Mouse (Mus musculus) liver, embryonic 12.5 days (tissue): ENCODE data around the gene Slc22a3. TPM values are rescaled to one million over a fixed set of nuclear protein-coding genes. Genes with fewer than 3 reads are reported as not detected.

Experiments used
- ATAC-seq: fragments of 200-750 bp; cut with Nextera tagmentation; 2 replicates; pipeline ENCODE4 v1.8.0; 2017; ENCODE audit warnings: moderate number of reproducible peaks, mild to moderate bottlenecking, moderate library complexity
- H3K27ac ChIP-seq: fragments of 300-500 bp; sonication (generic); 2 replicates; pipeline ENCODE4 v1.5.1; 2016; ENCODE audit warnings: mild to moderate bottlenecking
- H3K27me3 ChIP-seq: fragments of 300-500 bp; sonication (generic); replicated peaks from 2 replicates; pipeline ENCODE4 v1.6.1; 2016; ENCODE audit warnings: mild to moderate bottlenecking, moderate library complexity
- H3K36me3 ChIP-seq: fragments of 300-500 bp; sonication (generic); 2 replicates; pipeline ENCODE4 v1.6.1; 2016; ENCODE audit warnings: mild to moderate bottlenecking, moderate library complexity
- H3K4me1 ChIP-seq: fragments of 300-500 bp; sonication (generic); 2 replicates; pipeline ENCODE4 v1.6.1; 2016
- H3K4me2 ChIP-seq: fragments of 300-500 bp; sonication (generic); 2 replicates; pipeline ENCODE4 v1.6.1; 2016; ENCODE audit warnings: mild to moderate bottlenecking, moderate library complexity
- H3K4me3 ChIP-seq: fragments of 300-500 bp; sonication (generic); 2 replicates; pipeline ENCODE4 v1.5.1; 2016; ENCODE audit warnings: mild to moderate bottlenecking, moderate library complexity
- H3K9ac ChIP-seq: fragments of 300-500 bp; sonication (generic); 2 replicates; pipeline ENCODE4 v1.6.1; 2016; ENCODE audit warnings: mild to moderate bottlenecking, moderate library complexity
- H3K9me3 ChIP-seq: fragments of 300-500 bp; sonication (generic); replicated peaks from 2 replicates; pipeline ENCODE4 v1.6.1; 2016; ENCODE audit warnings: mild to moderate bottlenecking, moderate library complexity
- WGBS: fragments of 180-500 bp; shearing (Covaris S2); methylation state at CpG from one replicate; pipeline ENCODE4 v1.1.7; 2016; ENCODE audit not compliant: insufficient replicate concordance; 5-methylcytosine and 5-hydroxymethylcytosine counted together
- polyA plus RNA-seq: library from polyadenylated mRNA; unstranded; fragments of >200 nt; fragmentation: Nextera tagmentation; extraction: Ambion mirVana; gene quantifications from 2 replicates; pipeline ENCODE4 v1.2.1, GENCODE M21; 2016

Slc22a3 gene
- polyA plus RNA-seq, 1 experiment from 2014 or later: 2.5 TPM

DNA sequence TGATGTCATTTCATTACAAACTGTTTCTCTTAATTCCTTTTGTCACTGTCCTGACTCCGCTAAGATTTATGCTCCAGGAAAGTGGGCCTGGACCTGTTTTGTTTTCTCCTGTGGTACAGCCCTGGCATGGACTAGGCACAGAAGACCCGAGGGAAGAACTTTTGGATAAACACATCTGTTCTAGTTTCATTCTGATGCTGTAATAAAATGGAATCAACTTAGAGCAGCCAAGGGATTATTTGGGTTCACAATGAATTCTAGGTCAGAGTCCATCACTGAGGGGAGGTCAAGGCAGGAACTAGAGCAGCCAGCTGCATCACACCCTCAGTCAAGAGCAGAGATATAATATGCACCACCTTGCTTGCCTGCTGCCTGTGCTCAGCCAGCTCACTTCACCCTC lies 119.7 kb downstream of the Slc22a3 start:
- Histone ChIP-seq H3K4me2 (no peak overlapping the region), H3K4me3 (no peak overlapping the region), H3K27me3 (peaks cover 37% of the 10 kb centered on the region), H3K27ac (no peak overlapping the region), H3K4me1 (no peaks in the 10 kb centered on the region), H3K9ac (no peak overlapping the region), H3K36me3 (peaks cover 21% of the 10 kb centered on the region), H3K9me3 (no peaks in the 10 kb centered on the region)
- ATAC-seq: no peak
- 68% methylated on average over 2 of the region's 2 CpGs for WGBS

- Histone ChIP-seq H3K4me1 (no peaks in the 10 kb centered on the region; the same call in 1 of the 2 replicates), H3K27ac (peak overlapping the region; percentile 54; the same call in 1 of the 2 replicates), H3K36me3 (peaks cover 21% of the 10 kb centered on the region), H3K9me3 (no peaks in the 10 kb centered on the region), H3K4me2 (no peak overlapping the region), H3K27me3 (peaks cover 32% of the 10 kb centered on the region), H3K9ac (no peak overlapping the region), H3K4me3 (no peak overlapping the region)
- ATAC-seq: peak; percentile 54
- 44% methylated on average over 8 of the region's 8 CpGs for WGBS
Measured at GRCm38 (mm10) chr17:12385049-12385794, 122.3 kb downstream of the Slc22a3 start.

- WGBS: 29% methylated on average over 2 of the region's 2 CpGs
- no peak for ATAC-seq
- no peaks in the 10 kb centered on the region; the same call in 1 of the 2 replicates for H3K4me1 ChIP-seq
- H3K36me3 ChIP-seq: peaks cover 4% of the 10 kb centered on the region; the same call in 1 of the 2 replicates
- peaks cover 18% of the 10 kb centered on the region; the same call in 1 of the 2 replicates for H3K27me3 ChIP-seq
- H3K9ac ChIP-seq: no peak overlapping the region
- no peaks in the 10 kb centered on the region for H3K9me3 ChIP-seq
- H3K27ac ChIP-seq: no peak overlapping the region
- no peak overlapping the region for H3K4me2 ChIP-seq
- no peak overlapping the region for H3K4me3 ChIP-seq
Measured at GRCm38 (mm10) chr17:12382531-12382930, 125.0 kb downstream of the Slc22a3 start.

DNA sequence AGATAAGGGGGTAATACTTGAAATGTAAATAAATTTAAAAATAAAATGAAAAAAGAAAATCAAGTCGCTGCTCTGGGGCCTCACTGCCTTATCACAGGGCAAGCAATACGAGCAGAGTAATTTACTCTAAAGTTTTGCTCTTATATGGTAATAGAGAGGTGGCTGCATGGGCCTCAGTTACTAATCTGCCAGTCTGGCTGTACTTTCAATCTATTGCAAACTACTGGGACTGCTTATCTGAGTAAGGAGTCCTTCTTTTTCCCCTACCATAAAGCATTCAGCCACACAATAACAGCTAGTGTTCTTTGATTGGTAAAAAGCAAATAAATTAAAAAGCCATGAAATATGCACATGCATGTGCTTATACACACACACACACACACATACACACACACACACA lies 125.9 kb downstream of the Slc22a3 start:
- Histone ChIP-seq H3K9ac (no peak overlapping the region), H3K4me3 (no peak overlapping the region), H3K9me3 (no peaks in the 10 kb centered on the region), H3K36me3 (no peaks in the 10 kb centered on the region), H3K27me3 (peaks cover 17% of the 10 kb centered on the region; the same call in 1 of the 2 replicates), H3K27ac (no peak overlapping the region), H3K4me2 (no peak overlapping the region), H3K4me1 (no peaks in the 10 kb centered on the region; the same call in 1 of the 2 replicates)
- no peak for ATAC-seq
- WGBS: 54% methylated on average over 2 of the region's 2 CpGs

GRCm38 (mm10) chr17:12380287-12380686 lies 127.2 kb downstream of the Slc22a3 start:
- H3K4me3 ChIP-seq: peak overlapping the region; percentile 7

DNA sequence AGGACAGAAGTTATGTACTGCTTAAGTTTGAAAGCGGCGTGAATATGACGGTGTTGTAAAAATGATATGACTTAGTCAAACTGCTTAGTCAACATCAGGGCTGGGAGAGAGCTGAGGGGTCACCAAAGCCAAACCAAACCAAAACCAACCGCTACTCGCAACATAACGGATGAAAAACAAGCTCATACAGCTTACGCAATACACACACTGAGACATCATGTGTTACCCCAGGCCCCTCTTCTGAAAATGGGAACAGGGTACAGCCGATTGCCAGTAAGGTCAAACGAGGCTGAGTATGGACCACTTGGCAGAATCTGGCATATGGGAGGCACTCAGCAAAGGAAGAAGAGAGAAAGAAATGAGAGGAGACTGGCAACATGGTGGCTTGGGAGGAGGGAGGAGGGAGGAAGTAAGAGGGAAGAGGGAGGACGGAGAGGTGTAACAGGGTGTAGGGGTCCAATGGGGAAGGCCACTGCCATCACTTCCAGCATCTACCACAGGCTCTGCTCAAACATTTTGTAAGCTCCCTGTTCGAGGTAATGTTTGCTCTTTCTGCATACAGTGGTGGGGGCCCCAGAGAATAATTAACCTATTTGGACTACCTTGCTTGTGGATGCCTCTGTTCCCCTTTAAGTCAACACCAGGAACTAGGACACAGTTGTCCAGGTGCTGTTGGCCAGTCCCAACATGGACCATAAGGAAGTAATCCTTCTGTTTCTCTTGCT lies 129.4 kb downstream of the Slc22a3 start, which contains the start of gene Plg:
Gene Plg, plus strand, starts transcription at position 628 of the 725 bp plus-strand sequence.
- peak; percentile 80 for ATAC-seq
- Histone ChIP-seq H3K27ac (peak within 1 kb of the TSS; percentile 45), H3K4me1 (peaks cover 12% of the 10 kb centered on the region), H3K27me3 (peaks cover 9% of the 10 kb centered on the region), H3K36me3 (no peaks in the 10 kb centered on the region), H3K4me3 (peak within 1 kb of the TSS; percentile 37), H3K9me3 (no peaks in the 10 kb centered on the region), H3K9ac (no peak within 1 kb of the TSS; the same call in 1 of the 2 replicates), H3K4me2 (peak within 1 kb of the TSS; percentile 20)
- 64% methylated on average over 11 of the region's 11 CpGs for WGBS

More at GRCm38 (mm10) chr17:12380287-12380686, 127.2 kb downstream of the Slc22a3 start:
- Histone ChIP-seq H3K4me1 (no peaks in the 10 kb centered on the region; the same call in 1 of the 2 replicates), H3K27ac (peak overlapping the region; percentile 36; the same call in 1 of the 2 replicates), H3K4me2 (peak overlapping the region; percentile 35), H3K9me3 (no peaks in the 10 kb centered on the region), H3K27me3 (peaks cover 21% of the 10 kb centered on the region), H3K36me3 (no peaks in the 10 kb centered on the region), H3K9ac (no peak overlapping the region)
- ATAC-seq: no peak
- 73% methylated on average over 4 of the region's 4 CpGs for WGBS

DNA sequence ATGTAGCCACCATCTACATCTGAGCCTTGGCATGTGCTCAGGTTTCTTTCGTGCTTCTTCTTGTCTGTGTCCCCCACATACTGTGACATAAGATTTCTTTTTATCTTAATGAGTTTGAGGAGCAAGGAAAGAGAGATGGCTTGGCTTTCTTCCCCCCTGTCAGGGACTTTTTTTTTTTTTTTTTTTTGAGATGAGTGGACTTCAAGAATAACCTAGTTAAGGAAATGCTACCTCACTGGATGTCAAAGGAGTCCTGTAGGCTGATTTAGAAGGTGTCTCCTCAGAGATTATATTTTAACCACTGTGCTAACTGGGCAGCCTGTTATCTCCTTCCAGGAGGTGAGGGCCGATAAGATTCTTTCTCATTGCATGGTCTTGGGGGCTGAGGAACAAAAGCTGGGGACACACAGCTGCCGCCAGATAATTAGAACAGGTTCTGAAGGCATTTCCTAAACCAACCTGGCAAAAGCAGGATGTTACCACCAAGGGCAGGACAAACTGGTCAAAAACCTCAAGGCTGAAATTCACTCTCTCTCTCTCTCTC lies 133.8 kb downstream of the Slc22a3 start:
- H3K9ac ChIP-seq: no peak overlapping the region
- WGBS: 22% methylated on average over 3 of the region's 3 CpGs

GRCm38 (mm10) chr17:12372021-12372420 lies 135.5 kb downstream of the Slc22a3 start:
- WGBS: 13% methylated on average over 4 of the region's 4 CpGs
- Histone ChIP-seq H3K9ac (no peak overlapping the region), H3K36me3 (no peaks in the 10 kb centered on the region), H3K27ac (no peak overlapping the region), H3K4me3 (peak overlapping the region; percentile 34), H3K4me1 (peaks cover 21% of the 10 kb centered on the region), H3K27me3 (peaks cover 12% of the 10 kb centered on the region), H3K4me2 (peak overlapping the region; percentile 65), H3K9me3 (no peaks in the 10 kb centered on the region)
- peak; percentile 24; the same call in 1 of the 2 replicates for ATAC-seq

More for the DNA sequence above, 133.8 kb downstream of the Slc22a3 start:
- Histone ChIP-seq H3K36me3 (no peaks in the 10 kb centered on the region), H3K27me3 (peaks cover 12% of the 10 kb centered on the region), H3K4me2 (no peak overlapping the region), H3K4me3 (no peak overlapping the region), H3K27ac (no peak overlapping the region), H3K9me3 (no peaks in the 10 kb centered on the region), H3K4me1 (peaks cover 21% of the 10 kb centered on the region)
- ATAC-seq: no peak

DNA sequence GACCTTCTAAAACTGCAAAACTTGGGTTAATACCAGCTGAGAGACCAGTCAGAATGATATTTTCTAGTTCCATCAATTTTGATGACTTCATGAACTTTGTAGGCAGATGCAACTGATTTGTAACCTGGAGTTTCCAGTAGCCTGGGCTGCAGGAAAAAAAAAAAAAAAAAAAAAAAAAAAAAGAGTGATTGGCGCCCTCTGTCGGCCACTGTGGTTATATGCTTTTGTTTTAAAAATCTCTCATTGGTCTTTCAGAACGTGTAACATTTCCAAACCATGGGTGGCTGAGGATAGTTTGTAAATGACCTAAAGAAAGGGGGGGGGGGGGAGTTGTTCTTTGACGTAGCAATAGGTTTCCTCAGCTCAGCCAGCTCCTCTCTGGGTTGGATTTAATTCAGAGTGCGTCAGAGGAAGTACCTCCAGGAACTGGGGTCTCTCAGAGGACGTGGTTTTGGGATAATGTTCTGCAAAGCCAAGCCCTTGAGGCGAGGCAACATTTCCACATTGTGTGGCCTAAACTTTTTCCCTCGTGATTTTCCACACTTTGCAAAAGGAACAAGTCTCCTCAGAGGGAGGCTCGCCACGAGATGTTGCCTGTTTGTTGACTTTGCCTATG lies 136.1 kb downstream of the Slc22a3 start:
- H3K4me2 ChIP-seq: peak overlapping the region; percentile 65
- no peak overlapping the region for H3K27ac ChIP-seq
- H3K9ac ChIP-seq: no peak overlapping the region
- peaks cover 10% of the 10 kb centered on the region for H3K27me3 ChIP-seq
- peak overlapping the region; percentile 34 for H3K4me3 ChIP-seq
- 16% methylated on average over 10 of the region's 10 CpGs for WGBS
- no peaks in the 10 kb centered on the region for H3K36me3 ChIP-seq
- ATAC-seq: no peak
- no peaks in the 10 kb centered on the region for H3K9me3 ChIP-seq
- H3K4me1 ChIP-seq: peaks cover 21% of the 10 kb centered on the region

GRCm38 (mm10) chr17:12370289-12370688 lies 137.2 kb downstream of the Slc22a3 start:
- Histone ChIP-seq H3K9me3 (no peaks in the 10 kb centered on the region), H3K36me3 (no peaks in the 10 kb centered on the region), H3K4me3 (no peak overlapping the region), H3K4me1 (peaks cover 21% of the 10 kb centered on the region), H3K27me3 (0 out of 2 replicates have a peak, but pooled peaks cover 8% of the 10 kb centered on the region), H3K4me2 (no peak overlapping the region), H3K9ac (no peak overlapping the region), H3K27ac (no peak overlapping the region)
- WGBS: 43% methylated on average over 4 of the region's 4 CpGs
- no peak for ATAC-seq

DNA sequence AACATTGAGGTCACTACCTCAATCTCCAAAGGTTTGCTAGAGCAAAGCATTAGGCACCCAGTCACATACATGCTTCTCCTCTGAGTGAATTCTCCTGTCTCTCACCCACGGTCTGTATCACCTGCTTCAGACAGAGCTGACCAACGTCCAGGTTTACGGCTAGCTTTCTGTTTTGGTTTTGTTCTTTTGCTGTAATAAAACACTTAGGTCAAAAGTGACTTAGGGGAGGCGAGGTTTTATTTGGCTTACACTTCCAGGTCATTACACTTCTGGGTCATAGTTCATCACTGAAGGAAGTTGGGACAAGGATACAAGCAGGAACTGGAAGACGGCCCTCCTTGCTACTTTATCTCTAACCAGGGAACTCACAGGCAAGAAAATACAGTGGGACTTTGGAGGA lies 138.1 kb downstream of the Slc22a3 start:
- Histone ChIP-seq H3K27me3 (0 out of 2 replicates have a peak, but pooled peaks cover 8% of the 10 kb centered on the region), H3K27ac (no peak overlapping the region), H3K4me3 (no peak overlapping the region), H3K4me1 (peaks cover 19% of the 10 kb centered on the region), H3K4me2 (no peak overlapping the region), H3K9ac (no peak overlapping the region), H3K9me3 (no peaks in the 10 kb centered on the region), H3K36me3 (no peaks in the 10 kb centered on the region)
- no peak for ATAC-seq
- 60% methylated on average over 5 of the region's 5 CpGs for WGBS
